Mouse (Mus musculus) hindbrain, postnatal 0 days (tissue): ENCODE data around the gene Shank2. TPM values are rescaled to one million over a fixed set of nuclear protein-coding genes. Genes with fewer than 3 reads are reported as not detected.

ENCODE experiments used
- ATAC-seq: fragments of 200-750 bp; cut with Nextera tagmentation; 2 replicates; pipeline ENCODE4 v1.8.0; 2017; ENCODE audit warnings: mild to moderate bottlenecking, moderate TSS enrichment, moderate library complexity
- DNase-seq: peaks from one replicate; pipeline ENCODE4 v3.0.0-alpha.2; 2015; ENCODE audit warnings: low spot score
- H3K27ac ChIP-seq: fragments of 300-500 bp; sonication (generic); 2 replicates; pipeline ENCODE4 v1.5.1; 2014; ENCODE audit warnings: mild to moderate bottlenecking
- H3K27me3 ChIP-seq: fragments of 300-500 bp; sonication (generic); 2 replicates; pipeline ENCODE4 v1.6.1; 2014; ENCODE audit warnings: low read length, mixed read lengths; ENCODE audit not compliant: insufficient read depth
- H3K36me3 ChIP-seq: fragments of 300-500 bp; sonication (generic); 2 replicates; pipeline ENCODE4 v1.6.1; 2014; ENCODE audit warnings: low read length, mixed read lengths; ENCODE audit not compliant: insufficient read depth
- H3K4me1 ChIP-seq: fragments of 300-500 bp; sonication (generic); 2 replicates; pipeline ENCODE4 v1.6.1; 2014; ENCODE audit warnings: antibody characterized with exemption, low read length, mixed read lengths; ENCODE audit not compliant: insufficient read depth
- H3K4me2 ChIP-seq: fragments of 300-500 bp; sonication (generic); 2 replicates; pipeline ENCODE4 v1.6.1; 2014; ENCODE audit warnings: low read depth, mild to moderate bottlenecking, low read length, moderate library complexity, mixed read lengths
- H3K4me3 ChIP-seq: fragments of 300-500 bp; sonication (generic); 2 replicates; pipeline ENCODE4 v1.5.1; 2014; ENCODE audit warnings: low read length
- H3K9ac ChIP-seq: fragments of 300-500 bp; sonication (generic); replicated peaks from 2 replicates; pipeline ENCODE4 v1.6.1; 2014; ENCODE audit warnings: mild to moderate bottlenecking, low read length, moderate library complexity, mixed read lengths
- H3K9me3 ChIP-seq: fragments of 300-500 bp; sonication (generic); 2 replicates; pipeline ENCODE4 v1.6.1; 2016; ENCODE audit warnings: low read length, mixed read lengths
- CTCF ChIP-seq: IDR thresholded peaks from 2 replicates; pipeline ENCODE4 v1.5.1; 2016; ENCODE audit warnings: antibody characterized with exemption, control low read depth, low read depth
- WGBS: fragments of 180-500 bp; shearing (Covaris S2); extraction: QIAGEN DNeasy Blood & Tissue Kit; methylation state at CpG from one replicate; pipeline ENCODE4 v1.1.7; 2014; 5-methylcytosine and 5-hydroxymethylcytosine counted together
- polyA plus RNA-seq: library from polyadenylated mRNA; unstranded; fragments of >200 nt; fragmentation: Nextera tagmentation; extraction: Ambion mirVana; gene quantifications from 2 replicates; pipeline ENCODE4 v1.2.1, GENCODE M21; 2015
- total RNA-seq: library from RNA; depleted of rRNA; stranded (reverse); fragments of >200 nt; gene quantifications from 2 replicates; pipeline ENCODE4 v1.2.3, GENCODE M21; 2014

Shank2 gene
- total and polyA plus RNA-seq, 2 experiments from 2014 or later = 8.4 to 28.0 TPM

DNA sequence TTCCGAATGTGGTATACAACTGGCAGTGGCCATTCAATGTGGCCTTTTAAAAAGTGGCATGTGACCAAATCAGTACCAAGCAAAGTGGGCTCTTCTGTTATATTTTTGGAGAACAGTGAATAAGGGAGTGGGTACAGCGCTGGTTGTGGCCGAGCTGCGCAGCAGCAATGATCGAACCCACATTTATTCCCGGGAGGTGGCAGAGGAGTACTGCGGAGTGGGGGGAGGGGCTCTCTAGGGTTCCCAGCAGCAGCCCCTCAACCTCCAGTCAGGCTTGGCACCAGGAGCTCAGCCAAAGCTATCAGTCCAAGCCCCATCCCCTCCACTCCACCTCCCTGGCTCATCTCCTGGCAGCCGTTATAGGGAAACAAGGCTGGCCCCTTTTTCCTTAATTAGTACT, 37.0 kb downstream of the Shank2 start:
- peak overlapping the region; percentile 62 for H3K27ac ChIP-seq
- DNase-seq (peak; percentile 10), ATAC-seq (peak; percentile 71; the same call in 1 of the 2 replicates)
- H3K9ac ChIP-seq = no peak overlapping the region
- H3K4me2 ChIP-seq = no peak overlapping the region
- TF ChIP-seq CTCF = no peak
- no peaks in the 10 kb centered on the region for H3K9me3 ChIP-seq
- WGBS = 39% methylated on average over 8 of the region's 8 CpGs
- peaks cover 15% of the 10 kb centered on the region; the same call in 1 of the 2 replicates for H3K4me1 ChIP-seq
- no peaks in the 10 kb centered on the region for H3K27me3 ChIP-seq
- no peak overlapping the region for H3K4me3 ChIP-seq
- no peaks in the 10 kb centered on the region for H3K36me3 ChIP-seq

GRCm38 (mm10) chr7:144040328-144040727, 38.6 kb downstream of the Shank2 start:
- Histone ChIP-seq H3K27me3 (no peaks in the 10 kb centered on the region), H3K4me2 (no peak overlapping the region), H3K4me3 (no peak overlapping the region), H3K9ac (no peak overlapping the region), H3K4me1 (peaks cover 20% of the 10 kb centered on the region; the same call in 1 of the 2 replicates), H3K27ac (no peak overlapping the region), H3K9me3 (no peaks in the 10 kb centered on the region), H3K36me3 (no peaks in the 10 kb centered on the region)
- 79% methylated on average over 3 of the region's 3 CpGs for WGBS
- TF ChIP-seq CTCF = no peak
- DNase-seq = no peak
- no peak for ATAC-seq

DNA sequence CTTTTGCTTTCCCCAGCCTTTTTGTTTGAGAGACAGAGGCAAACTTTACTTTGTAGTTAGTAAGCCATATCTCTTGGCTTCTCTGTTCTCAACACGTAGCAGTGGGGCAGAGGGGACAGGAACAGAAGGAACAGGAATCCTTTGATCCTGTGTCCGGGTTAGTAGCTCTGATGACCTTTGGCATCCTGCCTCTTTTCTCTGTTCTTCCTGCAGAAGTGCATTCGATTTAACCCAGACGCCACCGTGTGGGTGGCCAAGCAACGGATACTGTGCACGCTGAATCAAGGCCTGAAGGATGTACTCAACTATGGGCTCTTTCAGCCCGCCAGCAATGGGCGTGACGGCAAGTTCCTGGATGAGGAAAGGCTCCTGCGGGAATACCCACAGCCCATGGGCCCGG, 50.3 kb downstream of the Shank2 start:
- DNase-seq = peak; percentile 69
- peak; percentile 54 for TF ChIP-seq CTCF

GRCm38 (mm10) chr7:144055188-144055587, 53.5 kb downstream of the Shank2 start:
- no peak for ATAC-seq
- WGBS = 62% methylated on average over 6 of the region's 6 CpGs
- no peaks in the 10 kb centered on the region for H3K36me3 ChIP-seq

More for the DNA sequence above, 50.3 kb downstream of the Shank2 start:
- WGBS = 6% methylated on average over 12 of the region's 12 CpGs
- H3K4me2 ChIP-seq = no peak overlapping the region
- H3K27me3 ChIP-seq = no peaks in the 10 kb centered on the region
- H3K9me3 ChIP-seq = no peaks in the 10 kb centered on the region
- H3K4me3 ChIP-seq = no peak overlapping the region
- no peak overlapping the region for H3K9ac ChIP-seq
- no peak overlapping the region for H3K27ac ChIP-seq
- ATAC-seq = no peak
- H3K36me3 ChIP-seq = no peaks in the 10 kb centered on the region
- no peaks in the 10 kb centered on the region; the same call in 1 of the 2 replicates for H3K4me1 ChIP-seq

DNA sequence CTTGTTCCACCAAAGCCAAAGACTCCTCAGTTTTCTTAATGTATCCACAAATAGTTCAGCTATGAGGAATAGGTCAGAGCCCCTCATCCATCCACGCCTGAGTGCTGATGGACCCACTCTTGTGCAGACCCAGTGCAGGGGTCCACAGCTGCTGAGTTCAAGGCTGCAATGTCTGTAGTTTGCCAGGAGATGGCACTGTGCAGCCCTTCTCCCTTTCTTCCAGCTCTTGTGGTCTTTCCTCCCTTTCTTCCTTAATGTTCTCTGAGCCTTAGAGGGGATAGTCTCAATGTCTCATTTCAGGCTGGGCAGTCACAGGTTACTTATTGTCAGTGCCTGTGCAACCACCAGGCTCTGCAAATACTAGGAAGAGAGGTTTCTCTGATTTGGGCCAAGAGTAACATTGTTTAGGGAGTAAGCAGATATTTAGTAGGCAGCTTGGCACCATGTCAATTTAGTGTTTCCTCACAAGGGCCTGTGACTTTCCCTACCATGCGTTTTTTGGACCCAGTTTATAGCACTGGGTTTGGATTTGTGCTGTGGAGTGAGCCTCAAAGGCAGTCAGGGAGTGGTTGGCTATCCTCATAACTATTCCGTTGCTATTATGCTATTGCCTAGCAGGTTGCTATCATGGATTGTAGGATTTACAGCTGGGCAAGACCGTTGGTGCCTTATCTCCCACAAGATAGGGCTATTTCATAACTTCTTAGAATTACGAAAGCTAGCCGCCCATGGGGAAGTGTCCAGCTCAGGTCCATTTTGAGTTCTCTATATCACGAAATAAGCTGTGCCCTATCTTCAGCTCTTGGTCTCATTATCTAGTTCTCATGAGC, 54.2 kb downstream of the Shank2 start:
- peak; percentile 86 for TF ChIP-seq CTCF
- WGBS = 73% methylated on average over 7 of the region's 7 CpGs
- Histone ChIP-seq H3K4me3 (no peak overlapping the region), H3K27ac (no peak overlapping the region), H3K36me3 (no peaks in the 10 kb centered on the region), H3K9me3 (no peaks in the 10 kb centered on the region), H3K4me2 (no peak overlapping the region), H3K27me3 (no peaks in the 10 kb centered on the region), H3K9ac (no peak overlapping the region), H3K4me1 (no peaks in the 10 kb centered on the region; the same call in 1 of the 2 replicates)
- DNase-seq = peak; percentile 41
- ATAC-seq = no peak

More at GRCm38 (mm10) chr7:144055188-144055587, 53.5 kb downstream of the Shank2 start:
- Histone ChIP-seq H3K27ac (no peak overlapping the region), H3K4me3 (no peak overlapping the region), H3K9me3 (no peaks in the 10 kb centered on the region), H3K9ac (no peak overlapping the region), H3K4me2 (no peak overlapping the region), H3K4me1 (no peaks in the 10 kb centered on the region; the same call in 1 of the 2 replicates), H3K27me3 (no peaks in the 10 kb centered on the region)
- TF ChIP-seq CTCF = no peak
- no peak for DNase-seq

GRCm38 (mm10) chr7:144070162-144070949, 68.6 kb downstream of the Shank2 start:
- Histone ChIP-seq H3K36me3 (no peaks in the 10 kb centered on the region), H3K27ac (no peak overlapping the region), H3K4me3 (no peak overlapping the region), H3K4me2 (no peak overlapping the region), H3K27me3 (no peaks in the 10 kb centered on the region), H3K9me3 (no peaks in the 10 kb centered on the region), H3K4me1 (peaks cover 8% of the 10 kb centered on the region; the same call in 1 of the 2 replicates), H3K9ac (no peak overlapping the region)
- DNase-seq = no peak
- no peak for ATAC-seq
- no peak for TF ChIP-seq CTCF
- WGBS = 84% methylated on average over 7 of the region's 7 CpGs
